Mouse (Mus musculus) embryonic facial prominence, embryonic 12.5 days (tissue): ENCODE measurements around the gene Fgfbp1. TPM values are rescaled to one million over a fixed set of nuclear protein-coding genes. Genes with fewer than 3 reads are reported as not detected.

Experiments
- polyA plus RNA-seq: library from polyadenylated mRNA; unstranded; fragments of >200 nt; fragmentation: Nextera tagmentation; extraction: Ambion mirVana; gene quantifications from 2 replicates; pipeline ENCODE4 v1.2.1, GENCODE M21; 2016

The Fgfbp1 gene
- polyA plus RNA-seq, 1 experiment from 2014 or later = 2.4 TPM

Other genes starting within 250 kb of the Fgfbp1 start
- 0.36 TPM in 1 of 2 replicates, not detected in the other for gene Bst1, start 162.9 kb downstream of the Fgfbp1 start, polyA plus RNA-seq
- 57.9 and 62.7 TPM in 2 replicates for gene Fbxl5, start 160.1 kb downstream of the Fgfbp1 start, polyA plus RNA-seq
- gene Cd38, start 113.2 kb downstream of the Fgfbp1 start, polyA plus RNA-seq = 9.1 and 9.5 TPM in 2 replicates
- gene Gm7879, start 68.6 kb downstream of the Fgfbp1 start, polyA plus RNA-seq = 0.33 TPM in 1 of 2 replicates, not detected in the other
- 65.5 and 71.1 TPM in 2 replicates for gene Prom1, start 120.3 kb upstream of the Fgfbp1 start, polyA plus RNA-seq
- 39.2 and 40.5 TPM in 2 replicates for gene Tapt1, start 244.8 kb upstream of the Fgfbp1 start, polyA plus RNA-seq